Mouse (Mus musculus) cerebellum, adult 11 months (tissue): ENCODE measurements around the gene Aqp12.

Experiments used
- DNase-seq: peaks from one replicate; pipeline ENCODE4 v3.0.0; 2022

The Aqp12 gene

DNA sequence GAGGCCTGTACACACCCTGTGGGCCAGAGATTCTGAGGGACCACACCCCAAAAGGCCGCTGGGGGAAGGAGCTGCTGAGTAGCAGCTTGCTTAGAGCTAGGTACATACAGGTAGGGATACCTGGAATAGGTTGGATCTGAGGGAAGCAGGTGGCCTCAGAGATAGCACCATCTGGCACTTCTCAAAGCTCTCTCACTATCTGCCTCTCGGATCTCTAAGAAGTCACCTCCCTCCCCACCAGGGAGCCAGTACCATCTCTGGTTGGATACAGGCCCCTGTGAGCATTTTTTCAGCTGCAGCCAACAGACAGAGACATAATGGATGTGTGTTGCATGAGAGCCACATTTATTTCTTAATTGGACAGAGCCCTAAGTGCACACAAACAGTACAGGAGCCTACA lies 9.0 kb downstream of the Aqp12 start:
- DNase-seq, result no peak

- peak; percentile 38 for DNase-seq
Observed at GRCm38 (mm10) chr1:93018716-93019115, 12.6 kb downstream of the Aqp12 start.

GRCm38 (mm10) chr1:93020602-93021001 lies 14.5 kb downstream of the Aqp12 start:
- DNase-seq, result no peak

DNA sequence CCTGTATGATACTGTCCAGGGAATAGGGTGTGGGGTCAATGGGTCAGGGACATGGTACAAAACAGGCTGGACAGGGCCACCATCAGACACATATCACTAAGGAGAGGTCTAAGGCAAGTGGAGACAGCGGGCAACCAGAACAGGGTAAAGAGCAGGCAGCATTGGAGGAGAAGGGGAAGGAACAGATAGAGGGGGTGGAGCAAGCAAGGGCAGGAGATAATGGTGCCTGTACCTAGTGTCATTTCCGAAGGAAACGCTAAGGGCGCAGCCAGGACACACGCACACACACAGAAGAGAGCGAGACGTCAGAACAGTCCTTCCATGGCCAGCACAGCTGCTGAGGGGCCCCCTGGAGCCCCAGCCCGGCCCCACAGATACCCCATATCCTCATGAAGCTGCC lies 20.5 kb downstream of the Aqp12 start:
- no peak for DNase-seq

- DNase-seq, result no peak
Observed at GRCm38 (mm10) chr1:93029387-93029786, 23.3 kb downstream of the Aqp12 start.

GRCm38 (mm10) chr1:93030060-93030459 lies 23.9 kb downstream of the Aqp12 start:
- DNase-seq, result no peak

DNA sequence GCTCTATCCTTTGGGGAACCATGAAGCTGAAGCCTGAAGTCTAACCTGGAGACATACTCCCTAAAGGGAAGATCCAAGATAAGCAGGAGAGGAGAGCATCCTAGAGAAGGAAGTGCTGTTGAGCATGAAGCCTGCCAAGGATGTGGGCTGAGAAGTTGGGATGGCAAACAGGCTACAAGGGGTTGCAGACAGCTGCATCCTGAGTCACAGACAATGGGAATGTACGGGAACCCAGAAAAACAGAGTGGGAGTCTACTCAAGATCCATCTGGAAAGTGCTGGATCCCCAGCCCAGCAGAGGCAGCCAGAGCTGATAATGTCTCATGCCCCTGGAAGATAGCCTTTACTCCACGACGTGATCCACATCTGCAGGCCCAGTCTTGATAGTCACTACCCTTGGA lies 25.1 kb downstream of the Aqp12 start:
- no peak for DNase-seq

GRCm38 (mm10) chr1:93033989-93034388 lies 27.9 kb downstream of the Aqp12 start:
- DNase-seq, result no peak

DNA sequence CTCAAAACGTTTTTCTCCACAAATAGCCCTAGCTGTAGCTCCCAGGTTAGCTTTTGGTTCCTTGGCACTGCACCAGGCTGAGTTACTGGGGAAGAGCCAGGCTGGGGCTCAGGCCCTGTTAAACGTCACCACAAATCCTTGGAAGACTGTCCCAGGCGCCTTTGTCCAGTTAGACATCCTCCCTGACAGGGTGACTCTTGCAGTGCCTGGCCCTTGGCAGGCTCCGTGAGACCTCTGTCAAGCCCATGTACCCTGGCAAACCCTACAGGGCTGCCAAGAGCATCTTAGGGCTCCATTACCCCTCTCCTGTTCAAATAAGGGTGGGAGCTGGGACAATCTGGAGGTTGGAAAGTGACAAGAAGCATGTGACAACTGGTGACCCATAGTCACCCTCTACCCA lies 29.8 kb downstream of the Aqp12 start:
- DNase-seq, result no peak

GRCm38 (mm10) chr1:93046153-93046789 lies 40.1 kb downstream of the Aqp12 start:
- no peak for DNase-seq

GRCm38 (mm10) chr1:93050071-93050470 lies 43.9 kb downstream of the Aqp12 start:
- peak; percentile 59 for DNase-seq

DNA sequence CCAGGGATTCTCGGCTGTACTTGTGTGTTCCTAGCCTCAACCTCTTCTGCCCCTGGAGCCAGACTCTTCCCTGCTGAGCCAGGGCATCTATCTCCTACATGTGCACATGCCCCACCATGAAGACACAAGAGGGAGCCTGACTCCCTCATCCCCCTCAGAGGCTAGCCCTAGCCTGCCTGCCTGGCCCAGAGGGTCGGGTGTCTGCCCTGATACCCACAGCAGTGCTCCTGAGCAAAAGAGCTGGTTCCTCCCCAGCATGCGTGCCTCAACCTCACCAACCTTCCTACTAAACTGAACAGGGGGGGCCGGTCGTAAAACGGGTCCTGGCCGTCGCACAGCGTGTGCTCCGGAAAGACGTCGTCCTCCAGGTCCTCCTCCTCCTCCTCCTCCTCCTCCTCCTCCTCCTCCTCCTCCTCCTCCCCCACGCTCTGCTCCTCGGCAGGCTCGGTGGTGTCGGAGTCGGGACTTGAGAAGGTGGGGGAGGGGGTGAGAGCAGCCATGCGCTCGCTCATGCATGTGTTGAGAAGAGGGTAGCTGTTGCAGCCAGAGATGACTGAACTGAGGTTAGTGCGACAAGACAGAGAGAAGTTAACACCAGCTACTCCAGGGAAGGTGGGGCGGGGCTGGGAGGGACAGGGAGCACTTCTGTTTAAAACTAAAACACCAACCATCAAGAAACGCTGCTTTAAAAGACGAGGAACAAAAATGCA lies 45.1 kb downstream of the Aqp12 start:
- no peak for DNase-seq
